Mouse (Mus musculus): Measurements from ENCODE around the gene Cln3. TPM values are rescaled to one million over a fixed set of nuclear protein-coding genes. Genes with fewer than 3 reads are reported as not detected.

Cln3 gene
- polyA plus RNA-seq, 1 experiment from 2014 or later, result 27.8 TPM

GRCm38 (mm10) chr7:126584506-126584977 lies 1.1 kb downstream of the Cln3 start, which contains the start of gene Apobr:
Apobr (plus strand) TSS chr7:126584942.
- 73% methylated on average over 8 of the region's 8 CpGs for WGBS
- Histone ChIP-seq H3K27ac (replicated peaks; ENCODE audit: low read depth, low read length) (peak within 1 kb of the TSS; percentile 90), H3K27me3 (replicated peaks; ENCODE audit: control insufficient read depth, insufficient read depth, low read length) (no peaks in the 10 kb centered on the region), H3K4me3 (ENCODE audit: low read depth, low read length) (peak within 1 kb of the TSS; percentile 57), H3K4me1 (ENCODE audit: control insufficient read depth, insufficient read depth, low read length) (peaks cover 9% of the 10 kb centered on the region; the same call in 1 of the 2 replicates), H3K9me3 (ENCODE audit: control insufficient read depth, low read length) (no peaks in the 10 kb centered on the region), H3K4me2 (ENCODE audit: low read depth, low read length) (peak within 1 kb of the TSS; percentile 76), H3K9ac (ENCODE audit: low read depth, low read length) (no peak within 1 kb of the TSS), H3K36me3 (ENCODE audit: control insufficient read depth, insufficient read depth, low read length) (no peaks in the 10 kb centered on the region)
- no peak for ATAC-seq (ENCODE audit: low read depth)
- no peak for DNase-seq (ENCODE audit: low spot score)

GRCm38 (mm10) chr7:126583761-126584160 lies 1.9 kb downstream of the Cln3 start:
- H3K36me3 ChIP-seq (ENCODE audit: control insufficient read depth, insufficient read depth, low read length), result peaks cover 2% of the 10 kb centered on the region
- WGBS, result 55% methylated on average over 6 of the region's 6 CpGs
- no peaks in the 10 kb centered on the region for H3K9me3 ChIP-seq (ENCODE audit: control insufficient read depth, low read length)
- no peak for ATAC-seq (ENCODE audit: low read depth)
- no peak for DNase-seq (ENCODE audit: low spot score)
- peak overlapping the region; percentile 57 for H3K4me3 ChIP-seq (ENCODE audit: low read depth, low read length)
- peak overlapping the region; percentile 90 for H3K27ac ChIP-seq (replicated peaks; ENCODE audit: low read depth, low read length)
- peak overlapping the region; percentile 76 for H3K4me2 ChIP-seq (ENCODE audit: low read depth, low read length)
- peaks cover 9% of the 10 kb centered on the region; the same call in 1 of the 2 replicates for H3K4me1 ChIP-seq (ENCODE audit: control insufficient read depth, insufficient read depth, low read length)
- peak overlapping the region; percentile 66; the same call in 1 of the 2 replicates for H3K9ac ChIP-seq (ENCODE audit: low read depth, low read length)
- H3K27me3 ChIP-seq (replicated peaks; ENCODE audit: control insufficient read depth, insufficient read depth, low read length), result no peaks in the 10 kb centered on the region

GRCm38 (mm10) chr7:126583251-126583709 lies 2.3 kb downstream of the Cln3 start:
- Histone ChIP-seq H3K4me2 (ENCODE audit: low read depth, low read length) (peak overlapping the region; percentile 76), H3K27ac (replicated peaks; ENCODE audit: low read depth, low read length) (peak overlapping the region; percentile 90), H3K4me3 (ENCODE audit: low read depth, low read length) (peak overlapping the region; percentile 57), H3K9ac (ENCODE audit: low read depth, low read length) (peak overlapping the region; percentile 66), H3K9me3 (ENCODE audit: control insufficient read depth, low read length) (no peaks in the 10 kb centered on the region), H3K27me3 (replicated peaks; ENCODE audit: control insufficient read depth, insufficient read depth, low read length) (no peaks in the 10 kb centered on the region), H3K36me3 (ENCODE audit: control insufficient read depth, insufficient read depth, low read length) (peaks cover 6% of the 10 kb centered on the region), H3K4me1 (ENCODE audit: control insufficient read depth, insufficient read depth, low read length) (peaks cover 9% of the 10 kb centered on the region; the same call in 1 of the 2 replicates)
- ATAC-seq (ENCODE audit: low read depth) (peak; percentile 89), DNase-seq (ENCODE audit: low spot score) (peak; percentile 97)
- 1% methylated on average over 22 of the region's 22 CpGs for WGBS

- Histone ChIP-seq H3K4me2 (ENCODE audit: low read depth, low read length) (peak overlapping the region; percentile 76), H3K36me3 (ENCODE audit: control insufficient read depth, insufficient read depth, low read length) (peaks cover 7% of the 10 kb centered on the region), H3K27ac (replicated peaks; ENCODE audit: low read depth, low read length) (peak overlapping the region; percentile 90; the same call in 1 of the 2 replicates), H3K4me1 (ENCODE audit: control insufficient read depth, insufficient read depth, low read length) (peaks cover 9% of the 10 kb centered on the region; the same call in 1 of the 2 replicates), H3K9ac (ENCODE audit: low read depth, low read length) (peak overlapping the region; percentile 66), H3K4me3 (ENCODE audit: low read depth, low read length) (peak overlapping the region; percentile 57), H3K27me3 (replicated peaks; ENCODE audit: control insufficient read depth, insufficient read depth, low read length) (no peaks in the 10 kb centered on the region), H3K9me3 (ENCODE audit: control insufficient read depth, low read length) (no peaks in the 10 kb centered on the region)
- DNase-seq (ENCODE audit: low spot score) (peak; percentile 38), ATAC-seq (ENCODE audit: low read depth) (peak; percentile 62)
- 2% methylated on average over 20 of the region's 20 CpGs for WGBS
Measured at GRCm38 (mm10) chr7:126582759-126583158, 2.9 kb downstream of the Cln3 start.

GRCm38 (mm10) chr7:126581661-126582060 lies 4.0 kb downstream of the Cln3 start:
- 0 out of 2 replicates have a peak overlapping the region, but pooled peaks have one; percentile 76 for H3K4me2 ChIP-seq (ENCODE audit: low read depth, low read length)

GRCm38 (mm10) chr7:126579172-126579571 lies 6.4 kb downstream of the Cln3 start:
- peak; percentile 30 for DNase-seq (ENCODE audit: low spot score)

More at GRCm38 (mm10) chr7:126581661-126582060, 4.0 kb downstream of the Cln3 start:
- no peak overlapping the region for H3K27ac ChIP-seq (replicated peaks; ENCODE audit: low read depth, low read length)
- H3K4me1 ChIP-seq (ENCODE audit: control insufficient read depth, insufficient read depth, low read length), result peaks cover 9% of the 10 kb centered on the region; the same call in 1 of the 2 replicates
- no peaks in the 10 kb centered on the region for H3K9me3 ChIP-seq (ENCODE audit: control insufficient read depth, low read length)
- no peak overlapping the region for H3K4me3 ChIP-seq (ENCODE audit: low read depth, low read length)
- H3K9ac ChIP-seq (ENCODE audit: low read depth, low read length), result no peak overlapping the region
- H3K36me3 ChIP-seq (ENCODE audit: control insufficient read depth, insufficient read depth, low read length), result peaks cover 15% of the 10 kb centered on the region
- ATAC-seq (ENCODE audit: low read depth) (no peak), DNase-seq (ENCODE audit: low spot score) (no peak)
- 76% methylated on average over 6 of the region's 6 CpGs for WGBS
- H3K27me3 ChIP-seq (replicated peaks; ENCODE audit: control insufficient read depth, insufficient read depth, low read length), result no peaks in the 10 kb centered on the region

GRCm38 (mm10) chr7:126576946-126577345 lies 8.7 kb downstream of the Cln3 start:
- Histone ChIP-seq H3K36me3 (ENCODE audit: control insufficient read depth, insufficient read depth, low read length) (peaks cover 35% of the 10 kb centered on the region), H3K9ac (ENCODE audit: low read depth, low read length) (no peak overlapping the region), H3K4me1 (ENCODE audit: control insufficient read depth, insufficient read depth, low read length) (0 out of 2 replicates have a peak, but pooled peaks cover 3% of the 10 kb centered on the region), H3K4me2 (ENCODE audit: low read depth, low read length) (no peak overlapping the region), H3K27ac (replicated peaks; ENCODE audit: low read depth, low read length) (no peak overlapping the region), H3K4me3 (ENCODE audit: low read depth, low read length) (no peak overlapping the region), H3K9me3 (ENCODE audit: control insufficient read depth, low read length) (no peaks in the 10 kb centered on the region), H3K27me3 (replicated peaks; ENCODE audit: control insufficient read depth, insufficient read depth, low read length) (no peaks in the 10 kb centered on the region)
- 49% methylated on average over 8 of the region's 8 CpGs for WGBS
- no peak for ATAC-seq (ENCODE audit: low read depth)
- DNase-seq (ENCODE audit: low spot score), result peak; percentile 33

More at GRCm38 (mm10) chr7:126579172-126579571, 6.4 kb downstream of the Cln3 start:
- ATAC-seq (ENCODE audit: low read depth), result no peak
- Histone ChIP-seq H3K27me3 (replicated peaks; ENCODE audit: control insufficient read depth, insufficient read depth, low read length) (no peaks in the 10 kb centered on the region), H3K9me3 (ENCODE audit: control insufficient read depth, low read length) (no peaks in the 10 kb centered on the region), H3K4me1 (ENCODE audit: control insufficient read depth, insufficient read depth, low read length) (peaks cover 9% of the 10 kb centered on the region; the same call in 1 of the 2 replicates), H3K36me3 (ENCODE audit: control insufficient read depth, insufficient read depth, low read length) (peaks cover 28% of the 10 kb centered on the region), H3K27ac (replicated peaks; ENCODE audit: low read depth, low read length) (no peak overlapping the region), H3K4me3 (ENCODE audit: low read depth, low read length) (no peak overlapping the region), H3K4me2 (ENCODE audit: low read depth, low read length) (no peak overlapping the region), H3K9ac (ENCODE audit: low read depth, low read length) (no peak overlapping the region)
- 57% methylated on average over 8 of the region's 8 CpGs for WGBS

GRCm38 (mm10) chr7:126566094-126566765 lies 19.4 kb downstream of the Cln3 start, which contains the start of gene Eif3c:
Eif3c (minus strand) TSS chr7:126566411.
- H3K27me3 ChIP-seq (replicated peaks; ENCODE audit: control insufficient read depth, insufficient read depth, low read length), result no peaks in the 10 kb centered on the region
- ATAC-seq (ENCODE audit: low read depth), result peak; percentile 97

More at GRCm38 (mm10) chr7:126566094-126566765, 19.4 kb downstream of the Cln3 start, which contains the start of gene Eif3c:
- H3K9me3 ChIP-seq (ENCODE audit: control insufficient read depth, low read length), result no peaks in the 10 kb centered on the region
- DNase-seq (ENCODE audit: low spot score), result peak; percentile 98
- H3K36me3 ChIP-seq (ENCODE audit: control insufficient read depth, insufficient read depth, low read length), result peaks cover 36% of the 10 kb centered on the region
- under 1% methylated on average over 38 of the region's 46 CpGs for WGBS
- H3K9ac ChIP-seq (ENCODE audit: low read depth, low read length), result peak within 1 kb of the TSS; percentile 84
- peak within 1 kb of the TSS; percentile 94 for H3K4me3 ChIP-seq (ENCODE audit: low read depth, low read length)
- peaks cover 6% of the 10 kb centered on the region; the same call in 1 of the 2 replicates for H3K4me1 ChIP-seq (ENCODE audit: control insufficient read depth, insufficient read depth, low read length)
- H3K27ac ChIP-seq (replicated peaks; ENCODE audit: low read depth, low read length), result peak within 1 kb of the TSS; percentile 84
- H3K4me2 ChIP-seq (ENCODE audit: low read depth, low read length), result peak within 1 kb of the TSS; percentile 69

All from embryonic facial prominence, embryonic 14.5 days (tissue).